Mouse (Mus musculus): ENCODE results near the gene Map3k4.

Gene Map3k4

DNA sequence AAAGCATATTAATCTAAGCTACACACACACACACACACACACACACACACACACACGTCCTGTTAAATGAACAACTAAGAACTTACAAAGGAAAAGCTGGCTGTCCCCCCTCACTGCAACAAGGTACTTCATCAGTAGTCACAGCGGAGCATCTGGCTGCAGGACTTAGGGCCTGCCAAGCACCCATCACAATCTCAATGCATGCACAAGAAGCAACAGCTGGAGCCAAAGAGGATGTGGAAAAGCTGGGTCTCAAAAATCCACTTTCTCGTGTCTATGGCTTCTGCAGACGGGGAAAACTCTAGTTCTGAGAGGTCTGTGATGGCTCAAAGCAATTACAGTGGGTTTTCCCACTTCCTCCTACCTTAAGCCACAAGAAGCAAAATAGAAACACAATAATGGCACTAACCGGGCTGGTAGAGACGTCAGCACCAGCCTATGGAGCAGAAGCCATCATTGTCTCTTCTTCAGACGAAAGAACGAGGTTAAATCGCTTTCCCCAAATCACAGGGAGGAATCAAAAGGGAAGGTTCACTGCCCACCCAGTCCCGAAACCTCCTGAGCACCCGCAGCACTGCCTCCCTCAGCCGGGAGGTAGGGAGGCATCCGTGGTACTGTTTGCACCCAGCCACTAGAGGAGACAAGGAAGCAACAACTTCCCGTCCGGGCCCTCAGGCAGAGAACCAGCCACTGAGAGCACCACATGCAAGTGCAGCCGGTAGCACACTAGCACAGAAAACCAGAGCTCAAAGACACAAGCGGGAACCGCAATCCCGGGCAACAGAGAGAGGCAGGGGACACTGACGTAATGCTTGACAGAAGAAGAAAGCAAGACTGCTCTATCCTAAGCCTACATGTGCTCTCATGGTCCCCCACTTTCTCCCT is 11.1 kb downstream of the Map3k4 start:
- WGBS: 54% methylated on average over 20 of the region's 20 CpGs

DNA sequence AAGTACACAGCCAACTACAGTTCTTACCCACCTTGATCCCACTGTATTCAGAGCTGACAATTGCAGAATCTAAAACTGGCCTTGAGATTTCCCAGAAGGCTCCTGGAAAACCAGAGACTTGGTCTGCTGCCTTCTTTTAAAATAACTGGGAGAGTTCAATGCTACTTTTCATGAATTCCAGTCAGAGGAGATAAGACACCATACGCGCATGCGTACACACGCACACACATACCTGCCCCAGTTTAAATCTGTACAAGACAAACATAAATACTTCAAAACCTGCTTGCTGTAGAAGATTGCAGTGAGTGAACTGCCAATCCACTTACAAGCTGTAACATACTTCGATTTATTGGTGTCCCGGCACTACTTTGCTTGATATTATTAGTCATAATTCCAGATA is 13.9 kb downstream of the Map3k4 start:
- WGBS: 95% methylated on average over 6 of the region's 6 CpGs

GRCm38 (mm10) chr17:12300896-12301706 is 17.5 kb downstream of the Map3k4 start:
- WGBS: 44% methylated on average over 3 of the region's 3 CpGs

DNA sequence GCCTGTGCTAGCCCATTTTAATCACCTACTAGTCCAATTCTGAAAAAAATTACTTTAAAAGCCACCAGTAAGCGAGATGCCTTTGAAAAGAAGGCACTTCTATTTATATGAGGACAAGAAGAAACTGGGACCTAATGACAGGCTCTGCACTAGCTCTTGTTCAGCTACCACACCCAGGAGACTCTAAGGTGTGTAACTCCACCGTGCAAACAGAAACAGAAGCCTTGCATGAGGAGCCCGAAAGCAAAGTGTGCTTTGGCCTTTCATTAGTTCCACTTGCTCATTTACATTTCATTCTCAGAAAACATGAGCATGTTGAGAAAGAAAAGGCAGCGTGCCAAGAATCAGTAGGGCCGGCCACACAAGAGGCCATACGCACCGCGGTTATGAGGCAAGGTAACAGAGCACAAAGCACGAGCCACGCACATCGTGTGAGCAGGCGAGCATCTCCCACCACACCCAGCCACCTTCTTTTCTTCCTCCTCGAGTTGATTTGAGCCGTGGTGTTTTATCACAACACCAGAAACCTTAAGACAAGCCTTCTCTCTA is 18.4 kb downstream of the Map3k4 start:
- 68% methylated on average over 14 of the region's 14 CpGs for WGBS

- WGBS: 80% methylated on average over 7 of the region's 7 CpGs
Measured at GRCm38 (mm10) chr17:12299371-12299770, 19.2 kb downstream of the Map3k4 start.

GRCm38 (mm10) chr17:12297978-12298377 is 20.6 kb downstream of the Map3k4 start:
- 75% methylated on average over 4 of the region's 4 CpGs for WGBS

- 47% methylated on average over 7 of the region's 7 CpGs for WGBS
Measured at GRCm38 (mm10) chr17:12297292-12297691, 21.3 kb downstream of the Map3k4 start.

DNA sequence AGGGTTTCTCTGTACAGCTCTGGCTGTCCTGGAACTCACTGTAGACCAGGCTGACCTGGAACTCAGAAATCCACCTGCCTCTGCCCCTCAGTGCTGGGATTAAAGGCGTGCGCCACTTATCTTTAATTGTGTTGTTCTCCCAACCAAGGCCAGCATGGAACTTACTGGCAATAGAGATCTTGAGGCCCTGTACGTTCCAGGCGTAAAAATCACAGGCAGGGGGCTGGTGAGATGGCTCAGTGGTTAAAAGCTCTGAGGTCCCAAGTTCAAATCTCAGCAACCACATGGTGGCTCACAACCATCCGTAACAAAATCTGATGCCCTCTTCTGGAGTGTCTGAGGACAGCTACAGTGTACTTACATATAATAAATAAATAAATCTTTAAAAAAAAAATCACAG is 22.7 kb downstream of the Map3k4 start:
- WGBS: 94% methylated on average over 5 of the region's 5 CpGs

DNA sequence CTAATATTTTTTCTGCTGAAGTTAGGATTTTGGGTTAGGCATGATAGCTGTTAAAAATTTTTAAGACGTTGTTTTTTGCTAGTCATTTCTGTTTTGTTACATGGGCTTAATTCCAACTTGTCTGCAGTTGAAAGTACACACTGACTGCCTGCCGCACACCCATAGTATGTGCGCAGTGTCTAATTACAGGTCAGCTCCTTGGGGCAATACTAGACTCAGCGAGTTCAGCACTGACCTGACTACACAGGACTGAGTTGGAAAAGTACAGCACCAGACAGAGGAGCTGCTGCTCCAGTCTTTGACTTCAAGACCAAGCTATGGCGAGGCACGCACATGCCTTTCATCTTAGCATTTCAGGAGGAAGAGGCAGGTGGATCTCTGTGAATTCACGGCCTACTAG is 24.2 kb downstream of the Map3k4 start:
- WGBS: 88% methylated on average over 7 of the region's 7 CpGs

GRCm38 (mm10) chr17:12293571-12293970 is 25.0 kb downstream of the Map3k4 start:
- 68% methylated on average over 6 of the region's 6 CpGs for WGBS

DNA sequence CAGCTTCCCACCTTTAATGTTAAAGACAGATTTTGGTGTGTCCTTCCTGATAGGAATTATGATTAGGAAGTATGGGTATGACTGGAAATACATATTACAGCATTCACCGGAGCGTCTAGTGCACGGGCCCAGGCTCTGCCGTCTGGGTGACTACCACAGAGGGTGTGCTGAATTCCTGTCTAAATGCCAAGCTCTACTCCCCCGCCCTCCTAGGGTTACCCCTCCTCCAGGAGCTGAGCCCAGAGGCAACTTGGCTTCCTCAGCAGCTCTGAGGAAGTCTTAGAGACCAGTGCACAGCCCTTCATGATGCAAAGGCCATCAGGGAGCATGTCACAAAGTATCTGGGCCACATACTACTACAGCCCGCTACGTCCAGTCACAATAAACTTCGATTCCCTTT is 25.7 kb downstream of the Map3k4 start:
- 59% methylated on average over 8 of the region's 8 CpGs for WGBS

GRCm38 (mm10) chr17:12292356-12292755 is 26.2 kb downstream of the Map3k4 start:
- 94% methylated on average over 1 of the region's 1 CpGs for WGBS

DNA sequence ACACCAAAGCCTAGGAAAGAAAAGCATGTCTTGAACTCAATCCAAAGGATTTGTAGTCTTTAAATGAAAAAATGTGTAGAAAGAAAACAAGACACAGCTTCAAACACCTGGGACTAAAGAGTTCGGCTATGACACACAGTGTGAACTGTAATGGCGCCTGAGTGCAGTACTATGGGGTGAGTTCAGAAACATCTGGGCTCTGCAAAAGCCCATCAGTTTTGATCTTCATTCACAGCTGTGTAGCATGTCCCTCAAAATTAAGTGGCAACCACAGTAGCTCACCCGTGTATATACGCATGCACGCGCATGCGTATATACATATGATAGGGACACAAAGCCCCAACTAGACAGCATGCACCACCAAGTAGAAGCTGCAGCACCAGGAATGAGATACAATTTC is 27.4 kb downstream of the Map3k4 start:
- 81% methylated on average over 7 of the region's 7 CpGs for WGBS

GRCm38 (mm10) chr17:12290735-12291134 is 27.9 kb downstream of the Map3k4 start:
- 19% methylated on average over 10 of the region's 10 CpGs for WGBS

DNA sequence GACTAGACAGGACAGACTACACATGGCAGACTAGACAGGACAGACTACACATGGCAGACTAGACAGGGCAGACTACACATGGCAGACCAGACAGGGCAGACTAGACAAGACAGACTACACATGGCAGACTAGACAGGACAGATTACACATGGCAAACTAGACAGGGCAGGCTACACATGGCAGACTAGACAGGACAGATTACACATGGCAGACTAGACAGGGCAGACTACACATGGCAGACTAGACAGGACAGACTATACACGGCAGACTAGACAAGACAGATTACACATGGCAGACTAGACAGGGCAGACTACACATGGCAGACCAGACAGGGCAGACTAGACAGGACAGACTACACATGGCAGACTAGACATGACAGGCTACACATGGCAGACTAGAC is 28.8 kb downstream of the Map3k4 start:
- WGBS: 85% methylated on average over 1 of the region's 1 CpGs

GRCm38 (mm10) chr17:12288871-12289270 is 29.7 kb downstream of the Map3k4 start:
- 90% methylated on average over 4 of the region's 4 CpGs for WGBS

GRCm38 (mm10) chr17:12279810-12280209 is 38.8 kb downstream of the Map3k4 start:
- 90% methylated on average over 10 of the region's 10 CpGs for WGBS

DNA sequence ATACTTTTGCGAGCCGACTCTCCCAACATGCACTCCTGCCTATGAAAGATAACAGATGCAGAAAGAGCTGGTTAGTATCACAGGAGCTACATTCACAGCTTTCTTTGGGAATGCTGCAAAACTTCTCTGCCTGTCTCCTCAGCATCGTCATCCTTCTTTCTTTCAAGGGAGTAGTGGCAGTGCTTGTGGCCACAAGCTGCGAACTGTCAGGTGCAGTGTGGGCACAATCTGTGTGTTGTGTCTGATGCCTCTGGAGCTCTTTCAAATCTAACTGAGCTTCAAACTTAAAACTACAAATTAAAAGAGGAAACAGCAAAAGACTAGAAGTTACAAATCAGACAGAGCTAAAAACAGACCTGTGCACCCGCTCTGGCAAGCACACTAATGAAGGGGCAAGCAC is 40.5 kb downstream of the Map3k4 start:
- WGBS: 47% methylated on average over 5 of the region's 5 CpGs

DNA sequence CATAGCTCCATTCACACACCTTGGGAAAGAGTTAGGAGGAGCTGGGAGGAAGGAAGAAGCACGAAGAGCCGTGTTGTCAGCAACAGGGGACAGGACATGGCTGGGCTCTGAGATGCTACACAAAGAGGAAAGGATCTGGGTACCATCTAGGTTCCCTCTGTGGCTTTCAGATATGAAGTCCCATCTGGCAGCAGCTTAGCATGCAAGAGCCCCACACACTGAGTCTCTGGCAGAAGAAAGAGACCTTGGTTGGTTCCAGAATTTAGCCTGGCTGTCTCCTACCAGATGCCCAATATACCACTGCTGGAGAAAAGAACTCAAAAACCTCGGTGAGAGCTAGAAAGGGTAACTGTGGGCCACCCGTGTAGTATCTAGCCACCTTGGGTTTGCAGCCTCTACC is 41.3 kb downstream of the Map3k4 start:
- 56% methylated on average over 4 of the region's 4 CpGs for WGBS

DNA sequence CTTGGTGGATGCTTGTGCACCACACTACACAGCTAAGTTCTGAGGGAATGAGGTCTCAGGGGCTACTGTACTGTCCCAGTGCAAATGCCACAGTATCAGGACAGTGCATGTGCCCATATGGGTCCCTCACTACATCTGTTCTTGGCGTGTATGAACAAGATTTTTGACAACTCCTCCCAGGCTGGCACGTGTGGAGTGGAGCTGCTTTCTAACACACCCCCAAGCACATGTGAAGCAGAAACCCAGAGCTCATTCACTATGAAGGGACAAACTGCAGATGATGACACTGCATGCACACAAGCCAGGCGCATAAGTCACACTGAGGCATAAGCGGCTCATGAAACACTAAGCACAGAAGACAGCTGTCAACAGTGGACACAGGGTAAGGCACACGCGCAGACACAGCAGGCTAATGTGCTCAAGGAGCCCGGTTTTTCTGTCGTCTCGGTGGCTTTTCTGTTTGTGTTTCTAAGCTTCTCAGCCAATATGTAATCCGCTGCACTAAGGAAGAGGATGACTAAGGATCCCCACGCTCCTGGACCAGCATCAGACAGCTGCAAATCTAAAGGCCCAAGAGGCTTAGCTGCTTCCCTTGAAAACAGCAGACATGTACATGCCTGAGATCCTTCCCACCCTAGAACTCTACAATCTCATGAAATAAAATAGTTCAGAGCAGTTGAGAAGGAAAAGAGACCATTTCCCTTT is 41.9 kb downstream of the Map3k4 start:
- 64% methylated on average over 11 of the region's 11 CpGs for WGBS

DNA sequence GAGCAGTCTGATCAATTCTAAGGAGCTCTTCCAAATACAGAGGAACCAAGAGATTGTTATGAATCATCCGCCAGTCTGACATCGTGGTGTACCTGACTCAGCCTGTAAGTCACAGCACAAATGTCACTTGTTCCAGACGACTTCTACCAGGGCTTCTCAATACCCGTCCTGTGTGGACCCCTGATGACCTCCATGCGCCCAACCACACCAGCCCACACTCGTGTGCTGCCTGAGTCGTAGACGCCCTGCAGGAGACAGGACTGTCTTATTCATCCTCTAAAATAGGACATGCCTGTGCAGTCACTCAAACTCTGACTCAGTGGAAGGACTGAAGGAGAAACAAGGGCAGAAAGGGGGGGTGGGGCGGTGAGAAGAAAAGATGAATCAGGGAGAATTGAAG is 42.8 kb downstream of the Map3k4 start:
- WGBS: 66% methylated on average over 9 of the region's 9 CpGs

DNA sequence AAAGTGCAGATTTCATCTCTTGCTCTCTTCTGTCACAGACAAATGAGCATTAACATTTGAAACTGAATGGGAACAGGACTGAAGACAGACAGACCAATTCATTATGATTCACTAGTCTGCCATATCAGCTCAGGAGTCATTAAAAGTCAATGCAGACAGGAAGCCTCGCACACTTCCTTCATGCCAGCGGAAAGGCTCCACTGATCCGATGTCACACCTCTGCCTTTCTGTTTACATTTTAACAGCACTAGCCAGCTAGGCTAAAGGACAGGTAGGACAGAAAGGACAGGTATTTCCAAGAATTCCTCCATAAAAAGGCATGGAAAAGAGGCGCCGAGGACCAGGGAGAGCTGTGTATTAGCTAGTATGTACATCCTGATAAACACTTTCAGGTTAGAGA is 45.6 kb downstream of the Map3k4 start:
- 89% methylated on average over 5 of the region's 5 CpGs for WGBS

Measured in cerebral cortex, adult 2 months (tissue).